Mouse (Mus musculus): ENCODE measurements around the gene Filip1. TPM values are rescaled to one million over a fixed set of nuclear protein-coding genes. Genes with fewer than 3 reads are reported as not detected.

Gene Filip1
- polyA plus RNA-seq, 1 experiment from 2014 or later = 11.1 TPM

DNA sequence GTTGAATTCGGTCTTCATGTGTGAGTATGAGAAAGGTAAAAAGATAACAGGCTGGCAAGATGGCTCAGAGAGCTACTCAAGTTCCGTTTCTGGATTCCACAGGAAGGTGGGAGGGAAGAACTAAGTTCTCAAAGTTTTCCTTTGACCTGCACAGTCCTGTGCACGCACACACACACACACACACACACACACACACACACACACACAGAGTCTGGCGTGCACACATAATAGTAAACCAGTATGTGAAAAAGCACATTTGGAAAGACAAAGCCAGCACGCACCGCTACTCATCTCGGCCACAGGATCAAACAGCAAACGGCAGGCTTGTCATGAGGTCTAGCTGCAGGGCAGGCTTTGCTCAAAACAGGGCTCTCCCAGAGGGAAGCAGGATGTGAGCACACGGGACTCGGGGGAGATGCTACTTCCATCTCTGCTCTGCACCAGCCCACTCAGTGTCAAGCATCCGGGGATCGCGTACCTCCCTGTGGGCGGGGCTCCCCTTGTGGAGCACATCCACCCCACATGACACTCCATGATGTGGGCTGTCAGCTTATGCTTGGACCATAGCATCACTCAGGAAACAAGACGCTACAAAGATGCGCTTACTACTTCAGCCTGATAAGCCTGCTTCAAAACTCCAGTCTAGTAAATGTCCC lies 50.9 kb downstream of the Filip1 start:
- WGBS = 54% methylated on average over 16 of the region's 16 CpGs
- Histone ChIP-seq H3K4me1 (ENCODE audit: control insufficient read depth, insufficient read depth, low read length) (0 out of 2 replicates have a peak, but pooled peaks cover 3% of the 10 kb centered on the region), H3K9ac (ENCODE audit: low read length) (peak overlapping the region; percentile 35; the same call in 1 of the 2 replicates), H3K27ac (ENCODE audit: low read length) (peak overlapping the region; percentile 69), H3K9me3 (replicated peaks; ENCODE audit: control insufficient read depth, low read length) (no peaks in the 10 kb centered on the region), H3K4me3 (replicated peaks; ENCODE audit: low read length) (no peak overlapping the region; the same call in 1 of the 2 replicates), H3K27me3 (ENCODE audit: control insufficient read depth, insufficient read depth, low read length) (no peaks in the 10 kb centered on the region), H3K4me2 (ENCODE audit: low read depth, low read length) (peak overlapping the region; percentile 3; the same call in 1 of the 2 replicates), H3K36me3 (ENCODE audit: control insufficient read depth, insufficient read depth, low read length) (no peaks in the 10 kb centered on the region)
- peak; percentile 69 for ATAC-seq (ENCODE audit: insufficient read depth, low FRiP score)

DNA sequence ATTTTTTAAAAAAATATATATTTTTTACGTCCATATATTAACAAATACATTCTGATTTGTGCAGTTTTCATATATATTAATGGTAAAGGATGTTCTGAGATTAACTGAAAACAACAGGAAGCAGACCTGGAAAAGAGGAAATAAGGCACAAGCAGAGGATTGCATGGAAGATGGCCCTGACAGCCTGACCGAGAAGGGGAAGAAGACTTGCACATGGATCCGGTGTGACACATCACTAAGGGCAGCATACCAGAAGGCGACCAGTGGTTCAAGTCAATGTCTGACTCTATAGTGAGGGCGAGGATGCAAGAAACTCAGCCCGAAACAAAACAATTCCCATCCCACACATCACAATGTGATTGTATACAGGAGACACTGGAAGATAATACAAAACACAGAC lies 52.2 kb downstream of the Filip1 start:
- no peak for ATAC-seq (ENCODE audit: insufficient read depth, low FRiP score)
- 76% methylated on average over 6 of the region's 6 CpGs for WGBS

DNA sequence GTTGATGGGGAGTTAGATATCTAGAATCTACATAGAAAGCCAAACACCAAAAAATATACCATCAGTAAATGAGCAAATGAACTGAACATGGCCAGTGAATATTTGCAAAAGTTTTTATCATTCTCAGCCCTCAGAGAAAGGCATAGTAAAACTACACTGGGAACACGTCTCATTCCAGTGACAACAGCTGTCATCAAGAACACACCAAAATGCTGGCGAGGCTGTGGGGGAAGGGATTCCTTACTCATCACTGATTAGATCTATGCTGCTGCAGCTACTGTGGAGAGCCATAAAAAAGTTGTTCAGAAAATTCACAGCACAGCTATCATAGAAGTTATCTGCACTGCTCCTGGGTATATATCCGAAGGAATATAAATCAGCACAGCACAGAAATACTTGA lies 54.3 kb downstream of the Filip1 start:
- ATAC-seq (ENCODE audit: insufficient read depth, low FRiP score) = no peak
- no peaks in the 10 kb centered on the region for H3K36me3 ChIP-seq (ENCODE audit: control insufficient read depth, insufficient read depth, low read length)
- WGBS = 70% methylated on average over 3 of the region's 3 CpGs
- no peaks in the 10 kb centered on the region for H3K27me3 ChIP-seq (ENCODE audit: control insufficient read depth, insufficient read depth, low read length)
- no peaks in the 10 kb centered on the region for H3K9me3 ChIP-seq (replicated peaks; ENCODE audit: control insufficient read depth, low read length)
- H3K4me3 ChIP-seq (replicated peaks; ENCODE audit: low read length) = no peak overlapping the region
- no peak overlapping the region for H3K4me2 ChIP-seq (ENCODE audit: low read depth, low read length)
- no peak overlapping the region for H3K9ac ChIP-seq (ENCODE audit: low read length)
- H3K4me1 ChIP-seq (ENCODE audit: control insufficient read depth, insufficient read depth, low read length) = 0 out of 2 replicates have a peak, but pooled peaks cover 3% of the 10 kb centered on the region
- no peak overlapping the region for H3K27ac ChIP-seq (ENCODE audit: low read length)

More for the DNA sequence above, 52.2 kb downstream of the Filip1 start:
- 0 out of 2 replicates have a peak, but pooled peaks cover 3% of the 10 kb centered on the region for H3K4me1 ChIP-seq (ENCODE audit: control insufficient read depth, insufficient read depth, low read length)
- no peaks in the 10 kb centered on the region for H3K36me3 ChIP-seq (ENCODE audit: control insufficient read depth, insufficient read depth, low read length)
- no peaks in the 10 kb centered on the region for H3K27me3 ChIP-seq (ENCODE audit: control insufficient read depth, insufficient read depth, low read length)
- H3K27ac ChIP-seq (ENCODE audit: low read length) = no peak overlapping the region
- no peak overlapping the region for H3K4me2 ChIP-seq (ENCODE audit: low read depth, low read length)
- H3K9me3 ChIP-seq (replicated peaks; ENCODE audit: control insufficient read depth, low read length) = no peaks in the 10 kb centered on the region
- H3K4me3 ChIP-seq (replicated peaks; ENCODE audit: low read length) = no peak overlapping the region
- no peak overlapping the region for H3K9ac ChIP-seq (ENCODE audit: low read length)

DNA sequence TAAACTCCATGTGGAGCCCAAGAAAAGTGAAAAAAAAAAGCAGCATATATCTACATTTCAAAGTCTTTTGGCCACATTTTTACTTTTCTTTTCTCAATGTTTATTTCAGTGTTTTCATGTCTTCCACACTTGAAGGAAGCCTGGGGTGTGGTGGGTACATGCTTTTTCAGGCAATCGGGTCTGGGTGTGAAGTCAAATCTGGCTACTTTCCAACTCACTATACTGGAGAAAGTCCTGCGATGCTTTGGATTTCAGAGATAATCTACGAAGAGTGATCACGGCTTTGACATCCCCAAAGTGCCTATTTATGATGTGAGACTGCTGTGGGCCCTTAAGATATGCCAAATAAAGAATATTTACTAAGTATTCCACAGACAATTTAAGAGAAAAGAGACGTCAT lies 57.7 kb downstream of the Filip1 start:
- Histone ChIP-seq H3K4me1 (ENCODE audit: control insufficient read depth, insufficient read depth, low read length) (0 out of 2 replicates have a peak, but pooled peaks cover 6% of the 10 kb centered on the region), H3K4me2 (ENCODE audit: low read depth, low read length) (no peak overlapping the region), H3K9ac (ENCODE audit: low read length) (no peak overlapping the region), H3K4me3 (replicated peaks; ENCODE audit: low read length) (no peak overlapping the region), H3K27me3 (ENCODE audit: control insufficient read depth, insufficient read depth, low read length) (no peaks in the 10 kb centered on the region), H3K27ac (ENCODE audit: low read length) (no peak overlapping the region), H3K9me3 (replicated peaks; ENCODE audit: control insufficient read depth, low read length) (no peaks in the 10 kb centered on the region), H3K36me3 (ENCODE audit: control insufficient read depth, insufficient read depth, low read length) (no peaks in the 10 kb centered on the region)
- WGBS = 44% methylated on average over 5 of the region's 5 CpGs
- no peak for ATAC-seq (ENCODE audit: insufficient read depth, low FRiP score)

DNA sequence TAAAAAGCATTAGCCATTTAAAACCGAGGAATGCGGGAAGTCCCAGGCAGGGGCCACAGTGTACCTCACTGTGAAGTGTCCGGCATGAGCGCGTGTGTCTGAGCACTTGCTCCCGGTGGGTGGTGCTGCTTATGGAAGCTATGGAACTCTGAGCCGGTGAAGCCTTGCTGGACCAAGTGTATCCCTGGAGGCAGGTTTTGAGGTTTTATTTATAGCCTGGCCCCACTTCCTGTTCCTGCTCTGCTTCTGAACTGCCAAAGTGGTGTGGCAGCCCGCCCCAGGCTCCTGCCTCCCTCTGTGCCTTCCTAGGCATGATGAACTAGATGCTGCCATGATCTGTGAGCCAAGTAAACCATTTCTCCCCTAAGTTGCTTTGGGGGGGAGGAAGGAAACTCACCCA lies 60.7 kb downstream of the Filip1 start:
- Histone ChIP-seq H3K4me3 (replicated peaks; ENCODE audit: low read length) (no peak overlapping the region), H3K9me3 (replicated peaks; ENCODE audit: control insufficient read depth, low read length) (no peaks in the 10 kb centered on the region), H3K27ac (ENCODE audit: low read length) (peak overlapping the region; percentile 41), H3K4me2 (ENCODE audit: low read depth, low read length) (no peak overlapping the region), H3K9ac (ENCODE audit: low read length) (no peak overlapping the region), H3K4me1 (ENCODE audit: control insufficient read depth, insufficient read depth, low read length) (0 out of 2 replicates have a peak, but pooled peaks cover 6% of the 10 kb centered on the region), H3K27me3 (ENCODE audit: control insufficient read depth, insufficient read depth, low read length) (no peaks in the 10 kb centered on the region), H3K36me3 (ENCODE audit: control insufficient read depth, insufficient read depth, low read length) (no peaks in the 10 kb centered on the region)
- ATAC-seq (ENCODE audit: insufficient read depth, low FRiP score) = no peak
- 64% methylated on average over 8 of the region's 8 CpGs for WGBS

DNA sequence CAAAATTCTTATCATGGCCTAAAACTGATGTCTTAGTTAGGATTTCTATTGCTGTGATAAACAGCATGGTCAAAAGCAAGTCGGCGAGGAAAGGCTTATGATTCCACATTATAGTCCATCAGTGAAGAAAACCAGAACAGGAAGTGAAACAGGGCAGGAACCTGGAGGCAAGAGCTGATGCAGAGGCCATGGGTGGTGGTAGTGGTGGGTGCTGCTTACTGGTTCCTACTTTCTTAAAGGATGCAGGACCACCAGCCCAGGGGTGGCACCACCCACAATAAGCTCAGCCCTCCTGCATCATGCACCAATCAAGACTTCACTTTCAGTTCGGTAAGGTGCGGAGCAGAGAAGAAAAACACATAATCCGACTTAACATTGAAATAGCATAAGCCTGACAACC lies 61.3 kb downstream of the Filip1 start:
- Histone ChIP-seq H3K27me3 (ENCODE audit: control insufficient read depth, insufficient read depth, low read length) (no peaks in the 10 kb centered on the region), H3K4me2 (ENCODE audit: low read depth, low read length) (no peak overlapping the region), H3K4me3 (replicated peaks; ENCODE audit: low read length) (no peak overlapping the region), H3K9ac (ENCODE audit: low read length) (no peak overlapping the region), H3K27ac (ENCODE audit: low read length) (0 out of 2 replicates have a peak overlapping the region, but pooled peaks have one; percentile 41), H3K36me3 (ENCODE audit: control insufficient read depth, insufficient read depth, low read length) (no peaks in the 10 kb centered on the region), H3K9me3 (replicated peaks; ENCODE audit: control insufficient read depth, low read length) (no peaks in the 10 kb centered on the region), H3K4me1 (ENCODE audit: control insufficient read depth, insufficient read depth, low read length) (0 out of 2 replicates have a peak, but pooled peaks cover 6% of the 10 kb centered on the region)
- 73% methylated on average over 5 of the region's 5 CpGs for WGBS
- no peak for ATAC-seq (ENCODE audit: insufficient read depth, low FRiP score)

DNA sequence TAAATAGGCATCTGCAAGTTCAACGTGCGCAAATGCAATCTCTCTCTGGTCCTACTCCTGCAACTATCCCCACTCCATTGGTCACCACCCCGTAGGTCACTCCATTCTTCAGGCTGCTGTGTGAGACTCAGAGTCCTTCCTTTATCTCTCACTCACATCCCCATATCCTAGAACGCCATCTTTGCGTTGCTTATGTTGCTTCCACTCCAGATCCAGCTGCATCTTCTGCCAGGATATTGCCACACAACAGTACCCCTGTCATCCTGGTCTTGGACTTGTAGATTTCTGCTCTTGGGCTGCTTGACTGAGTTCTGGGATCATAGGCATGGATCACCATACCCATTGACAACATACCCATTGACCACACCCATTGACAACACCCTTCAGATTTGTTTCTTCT lies 62.0 kb downstream of the Filip1 start:
- WGBS = 79% methylated on average over 5 of the region's 5 CpGs
- ATAC-seq (ENCODE audit: insufficient read depth, low FRiP score) = no peak
- H3K9ac ChIP-seq (ENCODE audit: low read length) = no peak overlapping the region
- H3K4me3 ChIP-seq (replicated peaks; ENCODE audit: low read length) = no peak overlapping the region
- H3K36me3 ChIP-seq (ENCODE audit: control insufficient read depth, insufficient read depth, low read length) = no peaks in the 10 kb centered on the region
- 0 out of 2 replicates have a peak, but pooled peaks cover 6% of the 10 kb centered on the region for H3K4me1 ChIP-seq (ENCODE audit: control insufficient read depth, insufficient read depth, low read length)
- H3K4me2 ChIP-seq (ENCODE audit: low read depth, low read length) = no peak overlapping the region
- H3K9me3 ChIP-seq (replicated peaks; ENCODE audit: control insufficient read depth, low read length) = no peaks in the 10 kb centered on the region
- no peaks in the 10 kb centered on the region for H3K27me3 ChIP-seq (ENCODE audit: control insufficient read depth, insufficient read depth, low read length)
- H3K27ac ChIP-seq (ENCODE audit: low read length) = no peak overlapping the region

DNA sequence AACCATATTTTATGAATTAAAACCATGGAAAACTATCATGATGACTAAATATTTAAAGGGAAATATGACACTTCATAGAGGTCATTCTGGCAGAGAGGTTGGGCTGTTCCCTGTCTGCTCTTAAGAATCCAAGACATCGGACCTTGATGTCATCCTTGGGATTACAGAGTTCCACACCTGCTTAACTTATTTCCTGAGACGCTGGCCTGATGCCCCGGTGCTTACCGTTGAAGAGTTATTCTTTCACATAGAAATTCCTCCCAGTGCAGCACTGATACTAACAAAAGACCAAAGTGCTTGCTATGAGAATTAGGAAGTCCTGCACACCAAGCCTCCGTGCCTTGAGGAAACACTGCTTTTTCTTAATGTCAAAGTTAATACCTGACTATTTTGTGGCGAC lies 62.6 kb downstream of the Filip1 start:
- no peak overlapping the region for H3K4me2 ChIP-seq (ENCODE audit: low read depth, low read length)
- no peaks in the 10 kb centered on the region for H3K27me3 ChIP-seq (ENCODE audit: control insufficient read depth, insufficient read depth, low read length)
- ATAC-seq (ENCODE audit: insufficient read depth, low FRiP score) = no peak
- H3K36me3 ChIP-seq (ENCODE audit: control insufficient read depth, insufficient read depth, low read length) = no peaks in the 10 kb centered on the region
- 0 out of 2 replicates have a peak, but pooled peaks cover 6% of the 10 kb centered on the region for H3K4me1 ChIP-seq (ENCODE audit: control insufficient read depth, insufficient read depth, low read length)
- H3K4me3 ChIP-seq (replicated peaks; ENCODE audit: low read length) = no peak overlapping the region
- 42% methylated on average over 6 of the region's 6 CpGs for WGBS
- no peak overlapping the region for H3K9ac ChIP-seq (ENCODE audit: low read length)
- no peak overlapping the region for H3K27ac ChIP-seq (ENCODE audit: low read length)
- H3K9me3 ChIP-seq (replicated peaks; ENCODE audit: control insufficient read depth, low read length) = no peaks in the 10 kb centered on the region

DNA sequence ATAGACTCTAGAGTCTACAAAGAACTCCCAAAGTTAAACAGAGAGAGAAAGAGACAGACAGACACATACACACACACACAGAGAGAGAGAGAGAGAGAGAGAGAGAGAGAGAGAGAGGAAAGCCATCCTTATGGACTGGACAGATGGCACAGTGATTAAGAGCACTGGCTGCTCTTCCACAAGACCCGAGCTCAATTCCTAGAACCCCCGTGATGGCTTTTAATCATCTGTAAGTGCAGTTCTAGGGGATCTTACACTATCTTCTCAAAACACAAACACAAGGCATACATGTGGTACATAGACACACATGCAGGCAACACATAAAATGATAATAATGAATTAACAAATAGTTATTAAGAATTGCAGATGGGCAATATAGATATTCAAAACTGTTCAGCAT lies 64.3 kb downstream of the Filip1 start:
- H3K27me3 ChIP-seq (ENCODE audit: control insufficient read depth, insufficient read depth, low read length) = no peaks in the 10 kb centered on the region

More for the DNA sequence above, 64.3 kb downstream of the Filip1 start:
- 70% methylated on average over 2 of the region's 2 CpGs for WGBS
- no peak overlapping the region for H3K9ac ChIP-seq (ENCODE audit: low read length)
- peaks cover 11% of the 10 kb centered on the region; the same call in 1 of the 2 replicates for H3K4me1 ChIP-seq (ENCODE audit: control insufficient read depth, insufficient read depth, low read length)
- no peaks in the 10 kb centered on the region for H3K36me3 ChIP-seq (ENCODE audit: control insufficient read depth, insufficient read depth, low read length)
- H3K27ac ChIP-seq (ENCODE audit: low read length) = no peak overlapping the region
- H3K4me3 ChIP-seq (replicated peaks; ENCODE audit: low read length) = no peak overlapping the region
- no peaks in the 10 kb centered on the region for H3K9me3 ChIP-seq (replicated peaks; ENCODE audit: control insufficient read depth, low read length)
- ATAC-seq (ENCODE audit: insufficient read depth, low FRiP score) = no peak
- H3K4me2 ChIP-seq (ENCODE audit: low read depth, low read length) = no peak overlapping the region
